8 mouse cellular contexts compared by ENCODE assay signal in the genomic region with DNA sequence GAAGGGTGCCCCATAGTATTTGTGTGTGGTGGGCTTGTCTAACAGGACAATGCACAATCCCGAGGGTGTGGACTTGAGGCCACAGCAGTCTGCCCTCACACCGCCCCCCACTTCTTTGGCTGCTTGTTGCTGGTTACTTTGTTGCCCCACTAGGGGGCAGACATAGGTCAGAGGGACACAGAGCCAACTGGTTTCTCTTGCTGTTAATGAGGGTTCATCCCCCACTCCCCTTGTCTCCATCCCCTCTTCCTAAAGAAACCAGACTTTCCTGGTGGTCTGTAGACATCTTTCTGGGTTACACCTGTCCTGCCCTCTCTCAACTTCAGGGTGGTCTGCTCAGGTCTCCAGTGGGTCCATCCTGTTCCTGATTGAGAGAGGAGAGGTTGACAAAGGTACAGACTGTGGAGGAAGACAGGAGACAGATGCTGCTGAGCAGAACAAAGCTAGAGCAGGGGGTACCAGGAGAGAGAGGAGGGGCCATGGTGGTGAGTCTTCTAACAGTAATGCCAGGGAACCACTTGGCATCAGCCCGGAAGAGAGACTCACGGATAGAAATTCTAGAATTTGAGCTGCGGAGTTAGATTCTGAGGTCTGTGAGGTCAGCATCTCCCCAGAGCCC. TPM values are rescaled to one million over a fixed set of nuclear protein-coding genes. Genes with fewer than 3 reads are reported as not detected.
DNase-seq lines count a peak whose midpoint lies in the region; ATAC-seq and TF ChIP-seq lines count a peak whose summit lies in the region.

No protein-coding gene starts in this region.

- H3K4me3 ChIP-seq in intestine, postnatal 0 days (ENCODE audit: low read depth, low read length): no peak overlapping the region
- H3K4me3 ChIP-seq in intestine, embryonic 15.5 days (replicated peaks): no peak overlapping the region
- no peak overlapping the region for H3K4me3 ChIP-seq in liver, adult 2 months (ENCODE audit: insufficient read depth, low read depth, low read length)

- no peaks in the 10 kb centered on the region for H3K9me3 ChIP-seq in intestine, postnatal 0 days (ENCODE audit: control insufficient read depth)
- no peaks in the 10 kb centered on the region for H3K9me3 ChIP-seq in intestine, embryonic 15.5 days

- no peak overlapping the region for H3K27ac ChIP-seq in intestine, postnatal 0 days (ENCODE audit: low read depth, low read length)
- no peak overlapping the region for H3K27ac ChIP-seq in intestine, embryonic 15.5 days
- H3K27ac ChIP-seq in liver, adult 2 months (replicated peaks; ENCODE audit: insufficient read depth, low read depth, low read length): no peak overlapping the region

- TF ChIP-seq CTCF in intestine, postnatal 0 days (IDR thresholded peaks at IDR 0.05; ENCODE audit: low read depth): peak; percentile 81
- peak; percentile 51 for TF ChIP-seq CTCF in liver, adult 2 months (IDR thresholded peaks at IDR 0.05; ENCODE audit: low read depth, low read length)

- H3K9ac ChIP-seq in intestine, postnatal 0 days (ENCODE audit: low read depth, low read length): no peak overlapping the region
- no peak overlapping the region for H3K9ac ChIP-seq in intestine, embryonic 15.5 days
- no peak overlapping the region for H3K9ac ChIP-seq in liver, adult 2 months (ENCODE audit: low read depth, low read length)

- no peak overlapping the region for H3K4me2 ChIP-seq in intestine, postnatal 0 days (replicated peaks; ENCODE audit: low read depth)
- no peak overlapping the region for H3K4me2 ChIP-seq in intestine, embryonic 15.5 days (replicated peaks)

- 66% methylated on average over 5 of the region's 5 CpGs for WGBS in intestine, postnatal 0 days
- WGBS in intestine, embryonic 15.5 days: 61% methylated on average over 5 of the region's 5 CpGs
- WGBS in liver, adult 2 months: 54% methylated on average over 5 of the region's 5 CpGs

- no peak for TF ChIP-seq POLR2A in liver, adult 2 months (IDR thresholded peaks at IDR 0.05; ENCODE audit: extremely low read depth, insufficient read depth, low read length)

- no peaks in the 10 kb centered on the region for H3K79me2 ChIP-seq in liver, adult 2 months (ENCODE audit: control insufficient read depth, insufficient read depth, low read length)

- ATAC-seq in intestine, postnatal 0 days: no peak
- ATAC-seq in intestine, embryonic 15.5 days: no peak

- DNase-seq in ES-CJ7 (ENCODE audit: low read depth, low spot score): peak; percentile 61
- DNase-seq in cerebellum, postnatal 36 days: peak; percentile 13 to 19
- no peak for DNase-seq in liver, adult 2 months (ENCODE audit: extremely low read depth, low read depth, low spot score)
- DNase-seq in thymus, postnatal 25 days: peak; percentile 44
- DNase-seq in spleen, adult 12 weeks (ENCODE audit: low spot score): no peak
- DNase-seq in right cerebral cortex, postnatal 14 days: no peak

- H3K4me1 ChIP-seq in intestine, postnatal 0 days (replicated peaks; ENCODE audit: control insufficient read depth, insufficient read depth, low read length): no peaks in the 10 kb centered on the region
- H3K4me1 ChIP-seq in intestine, embryonic 15.5 days (replicated peaks): no peaks in the 10 kb centered on the region
- no peaks in the 10 kb centered on the region for H3K4me1 ChIP-seq in liver, adult 2 months (ENCODE audit: control insufficient read depth, insufficient read depth, low read length)

- H3K36me3 ChIP-seq in intestine, postnatal 0 days (ENCODE audit: control insufficient read depth, insufficient read depth): no peaks in the 10 kb centered on the region; the same call in 1 of the 2 replicates
- no peaks in the 10 kb centered on the region for H3K36me3 ChIP-seq in intestine, embryonic 15.5 days
- H3K36me3 ChIP-seq in liver, adult 2 months (ENCODE audit: control insufficient read depth, insufficient read depth, low read length): no peaks in the 10 kb centered on the region

- no peaks in the 10 kb centered on the region for H3K27me3 ChIP-seq in intestine, postnatal 0 days (replicated peaks; ENCODE audit: control insufficient read depth, insufficient read depth, low read length)
- H3K27me3 ChIP-seq in intestine, embryonic 15.5 days (replicated peaks): no peaks in the 10 kb centered on the region
- no peaks in the 10 kb centered on the region for H3K27me3 ChIP-seq in liver, adult 2 months (ENCODE audit: control insufficient read depth, insufficient read depth, low read length)

RNA-seq across cellular contexts. Expression of gene Clic6, which starts 26.3 kb away (rescaled TPM):
- 70.7 and 77.8 TPM in 2 replicates for polyA plus RNA-seq in intestine, postnatal 0 days (2015; fragmentation: Nextera tagmentation; extraction: Ambion mirVana)
- 80.6 and 81.8 TPM in 2 replicates for polyA plus RNA-seq in intestine, embryonic 15.5 days (2015; fragmentation: Nextera tagmentation; extraction: Ambion mirVana)
- total RNA-seq in liver, adult 2 months (2014; rRNA removed): 0.09 and 0.13 TPM in 2 replicates
- polyA plus RNA-seq in liver, adult 2 months (2012; rRNA removed): 0.04 and 0.06 TPM in 2 replicates

RNA-seq across cellular contexts. Expression of gene Rcan1, which starts 41.2 kb away (rescaled TPM):
- 52.0 and 86.5 TPM in 2 replicates for polyA plus RNA-seq in intestine, postnatal 0 days (2015; fragmentation: Nextera tagmentation; extraction: Ambion mirVana)
- polyA plus RNA-seq in intestine, embryonic 15.5 days (2015; fragmentation: Nextera tagmentation; extraction: Ambion mirVana): 23.5 and 24.0 TPM in 2 replicates
- 12.8 and 14.0 TPM in 2 replicates for total RNA-seq in liver, adult 2 months (2014; rRNA removed)
- 7.8 and 8.2 TPM in 2 replicates for polyA plus RNA-seq in liver, adult 2 months (2012; rRNA removed)

Comparison
In these comparisons a context has a peak if more than half of its experiments do, and no peak if none do; other contexts are left out.
1. DNase-seq: peak in ES-CJ7 (single experiment), cerebellum, postnatal 36 days (2 of 2) and thymus, postnatal 25 days (single experiment); none in liver, adult 2 months (single experiment), spleen, adult 12 weeks (single experiment) and right cerebral cortex, postnatal 14 days (single experiment).
2. RNA of gene Clic6, which starts 26.3 kb away (polyA plus RNA-seq): 80.6 to 81.8 TPM in intestine, embryonic 15.5 days and 70.7 to 77.8 TPM in intestine, postnatal 0 days; 0.04 to 0.06 TPM in liver, adult 2 months; every median in the first group is over 10 times any median in the second.